Mouse (Mus musculus): ENCODE results near the gene Hibadh. TPM values are rescaled to one million over a fixed set of nuclear protein-coding genes. Genes with fewer than 3 reads are reported as not detected.

The Hibadh gene
- polyA plus RNA-seq (2012; rRNA removed; ENCODE audit: low replicate concordance): 8.5 and 11.5 TPM in 2 replicates

DNA sequence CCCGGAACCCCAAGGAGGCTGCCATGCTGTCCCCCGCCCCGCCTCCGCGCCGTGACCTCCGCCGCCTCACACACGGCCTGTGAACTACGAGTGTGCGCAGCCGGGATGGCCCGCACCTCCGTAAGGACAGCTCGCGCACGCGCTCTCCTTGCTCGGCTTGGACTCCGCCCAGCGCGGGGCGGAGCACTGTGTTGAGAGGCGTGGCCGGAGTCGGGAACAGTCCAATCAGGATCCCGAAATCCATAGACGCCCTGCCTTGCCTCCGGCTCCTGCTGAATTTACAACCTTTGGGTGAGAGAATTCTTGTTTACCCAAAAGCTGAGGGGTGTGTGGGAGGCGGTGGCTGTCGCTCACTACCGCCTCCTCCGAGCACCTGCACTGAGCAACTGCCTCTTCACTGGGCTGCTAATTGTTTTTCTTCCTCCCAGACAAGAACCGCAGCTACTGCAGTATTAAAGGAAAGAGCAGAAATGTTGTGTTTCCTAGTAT lies at the start of gene Hibadh:
Gene Hibadh, minus strand, starts transcription at position 166 of the 489 bp plus-strand sequence.

Other genes starting within 250 kb of the Hibadh start
- 5.9 and 8.1 TPM in 2 replicates for gene Tax1bp1, start 73.3 kb upstream of the Hibadh start, polyA plus RNA-seq (2012; rRNA removed; ENCODE audit: low replicate concordance)